Mouse (Mus musculus) heart, postnatal 0 days (tissue): ENCODE results near the gene Dnaja4. TPM values are rescaled to one million over a fixed set of nuclear protein-coding genes. Genes with fewer than 3 reads are reported as not detected.
"Not testable (repeated sequence)": the region's sequence is repeated elsewhere in the genome, so short reads cannot be mapped to it uniquely, and the experiment has no call there.

Experiments
- ATAC-seq: fragments of 200-750 bp; cut with Nextera tagmentation; 2 replicates; pipeline ENCODE4 v1.8.0; 2017; ENCODE audit warnings: low read depth, moderate number of reproducible peaks, moderate library complexity; ENCODE audit not compliant: insufficient read depth
- DNase-seq: peaks from one replicate; pipeline ENCODE4 v3.0.0-alpha.2; 2016; ENCODE audit warnings: low spot score
- H3K27ac ChIP-seq: fragments of 300-500 bp; sonication (generic); 2 replicates; pipeline ENCODE4 v1.5.1; 2014; ENCODE audit warnings: low read depth, mild to moderate bottlenecking
- H3K27me3 ChIP-seq: fragments of 300-500 bp; sonication (generic); 2 replicates; pipeline ENCODE4 v1.6.1; 2014; ENCODE audit warnings: low read length, mixed read lengths; ENCODE audit not compliant: control insufficient read depth, insufficient read depth
- H3K36me3 ChIP-seq: fragments of 300-500 bp; sonication (generic); replicated peaks from 2 replicates; pipeline ENCODE4 v1.6.1; 2014; ENCODE audit warnings: low read length, mixed read lengths; ENCODE audit not compliant: control insufficient read depth, insufficient read depth
- H3K4me1 ChIP-seq: fragments of 300-500 bp; sonication (generic); 2 replicates; pipeline ENCODE4 v1.6.1; 2014; ENCODE audit warnings: antibody characterized with exemption; ENCODE audit not compliant: control insufficient read depth, insufficient read depth
- H3K4me2 ChIP-seq: fragments of 300-500 bp; sonication (generic); 2 replicates; pipeline ENCODE4 v1.6.1; 2014; ENCODE audit warnings: low read depth, mild to moderate bottlenecking, low read length, moderate library complexity
- H3K4me3 ChIP-seq: fragments of 300-500 bp; sonication (generic); 2 replicates; pipeline ENCODE4 v1.5.1; 2014; ENCODE audit warnings: low read depth, low read length
- H3K9ac ChIP-seq: fragments of 300-500 bp; sonication (generic); replicated peaks from 2 replicates; pipeline ENCODE4 v1.6.1; 2014; ENCODE audit warnings: low read depth, low read length, mixed read lengths
- H3K9me3 ChIP-seq: fragments of 300-500 bp; sonication (generic); replicated peaks from 2 replicates; pipeline ENCODE4 v1.6.1; 2016; ENCODE audit warnings: low read length; ENCODE audit not compliant: control insufficient read depth
- CTCF ChIP-seq: IDR thresholded peaks from 2 replicates; pipeline ENCODE4 v1.5.1; 2016; ENCODE audit warnings: antibody characterized with exemption, control low read depth, low read depth
- EP300 ChIP-seq: IDR thresholded peaks from 2 replicates; pipeline ENCODE4 v1.6.1; 2016; ENCODE audit warnings: antibody characterized with exemption, low read depth
- WGBS: fragments of 180-500 bp; shearing (Covaris S2); extraction: QIAGEN DNeasy Blood & Tissue Kit; methylation state at CpG from one replicate; pipeline ENCODE4 v1.1.7; 2014; 5-methylcytosine and 5-hydroxymethylcytosine counted together
- polyA plus RNA-seq: library from polyadenylated mRNA; unstranded; fragments of >200 nt; fragmentation: Nextera tagmentation; extraction: Ambion mirVana; gene quantifications from 2 replicates; pipeline ENCODE4 v1.2.1, GENCODE M21; 2015
- total RNA-seq: library from RNA; depleted of rRNA; stranded (reverse); fragments of >200 nt; gene quantifications from 2 replicates; pipeline ENCODE4 v1.2.3, GENCODE M21; 2014; ENCODE audit warnings: low replicate concordance

Dnaja4 gene
- total and polyA plus RNA-seq, 2 experiments from 2014 or later = 28.2 to 36.1 TPM

- Histone ChIP-seq H3K36me3 (no peaks in the 10 kb centered on the region), H3K9ac (no peak overlapping the region), H3K9me3 (no peaks in the 10 kb centered on the region), H3K4me1 (no peaks in the 10 kb centered on the region), H3K4me3 (peak overlapping the region; percentile 30), H3K27ac (no peak overlapping the region), H3K27me3 (no peaks in the 10 kb centered on the region), H3K4me2 (peak overlapping the region; percentile 61)
- ATAC-seq (peak; percentile 74), DNase-seq (peak; percentile 46)
- TF ChIP-seq EP300 = no peak
- peak; percentile 70 for TF ChIP-seq CTCF
- WGBS = 3% methylated on average over 14 of the region's 14 CpGs
These were observed 22.1 kb upstream of the Dnaja4 start for GRCm38 (mm10) chr9:54676531-54676986.

GRCm38 (mm10) chr9:54682846-54683245, 15.8 kb upstream of the Dnaja4 start:
- TF ChIP-seq EP300 = no peak
- TF ChIP-seq CTCF = no peak
- WGBS = 58% methylated on average over 4 of the region's 4 CpGs
- Histone ChIP-seq H3K9me3 (no peaks in the 10 kb centered on the region), H3K36me3 (no peaks in the 10 kb centered on the region), H3K9ac (no peak overlapping the region), H3K27ac (no peak overlapping the region), H3K4me2 (no peak overlapping the region), H3K4me3 (no peak overlapping the region), H3K27me3 (no peaks in the 10 kb centered on the region), H3K4me1 (no peaks in the 10 kb centered on the region)
- DNase-seq (no peak), ATAC-seq (0 out of 2 replicates have a peak, but pooled peaks have one; percentile 33)

- Histone ChIP-seq H3K4me3 (no peak overlapping the region), H3K4me1 (no peaks in the 10 kb centered on the region), H3K36me3 (no peaks in the 10 kb centered on the region), H3K9me3 (no peaks in the 10 kb centered on the region), H3K27me3 (no peaks in the 10 kb centered on the region), H3K4me2 (no peak overlapping the region), H3K9ac (no peak overlapping the region), H3K27ac (no peak overlapping the region)
- no peak for ATAC-seq
- DNase-seq = no peak
- TF ChIP-seq EP300 = no peak
- WGBS = 59% methylated on average over 7 of the region's 7 CpGs
These were observed 14.7 kb upstream of the Dnaja4 start for GRCm38 (mm10) chr9:54683814-54684605.

- no peak overlapping the region for H3K4me3 ChIP-seq
- ATAC-seq (no peak), DNase-seq (no peak)
- H3K4me2 ChIP-seq = no peak overlapping the region
- H3K27ac ChIP-seq = no peak overlapping the region
- no peaks in the 10 kb centered on the region for H3K4me1 ChIP-seq
- TF ChIP-seq EP300 (no peak), CTCF (no peak)
- H3K27me3 ChIP-seq = no peaks in the 10 kb centered on the region
- H3K36me3 ChIP-seq = no peaks in the 10 kb centered on the region
- H3K9me3 ChIP-seq = no peaks in the 10 kb centered on the region
- WGBS = 62% methylated on average over 14 of the region's 14 CpGs
- H3K9ac ChIP-seq = no peak overlapping the region
These were observed 11.1 kb upstream of the Dnaja4 start for GRCm38 (mm10) chr9:54687246-54688236.

GRCm38 (mm10) chr9:54689446-54689845, 9.2 kb upstream of the Dnaja4 start:
- 59% methylated on average over 8 of the region's 8 CpGs for WGBS
- DNase-seq = no peak
- no peak overlapping the region for H3K4me3 ChIP-seq
- H3K36me3 ChIP-seq = no peaks in the 10 kb centered on the region
- H3K27me3 ChIP-seq = no peaks in the 10 kb centered on the region
- no peaks in the 10 kb centered on the region for H3K9me3 ChIP-seq
- TF ChIP-seq EP300 = no peak
- TF ChIP-seq CTCF = no peak
- no peak overlapping the region for H3K27ac ChIP-seq
- ATAC-seq = no peak
- no peak overlapping the region for H3K9ac ChIP-seq
- H3K4me2 ChIP-seq = no peak overlapping the region
- no peaks in the 10 kb centered on the region for H3K4me1 ChIP-seq

- not testable (repeated sequence) for H3K27ac ChIP-seq, DNase-seq, ATAC-seq, H3K27me3 ChIP-seq, H3K36me3 ChIP-seq, H3K4me1 ChIP-seq, H3K4me3 ChIP-seq, H3K4me2 ChIP-seq, H3K9ac ChIP-seq, H3K9me3 ChIP-seq
- 94% methylated on average over 2 of the region's 2 CpGs for WGBS
These were observed 8.0 kb upstream of the Dnaja4 start for GRCm38 (mm10) chr9:54690697-54691096.

GRCm38 (mm10) chr9:54691241-54691805, 7.3 kb upstream of the Dnaja4 start:
- not testable (repeated sequence) for H3K27ac ChIP-seq, DNase-seq, H3K4me1 ChIP-seq, H3K27me3 ChIP-seq, H3K36me3 ChIP-seq, H3K9me3 ChIP-seq
- Histone ChIP-seq H3K4me3 (peak overlapping the region; percentile 36), H3K9ac (peak overlapping the region; percentile 22; the same call in 1 of the 2 replicates), H3K4me2 (peak overlapping the region; percentile 59)
- ATAC-seq = peak; percentile 81
- 1% methylated on average over 30 of the region's 31 CpGs for WGBS
